Mouse (Mus musculus): Measurements from ENCODE around the gene Mbd3. TPM values are rescaled to one million over a fixed set of nuclear protein-coding genes. Genes with fewer than 3 reads are reported as not detected.

The Mbd3 gene
- polyA plus RNA-seq, 1 experiment from 2014 or later = 256 TPM

- Histone ChIP-seq H3K4me2 (ENCODE audit: low read length) (no peak overlapping the region), H3K36me3 (ENCODE audit: control insufficient read depth, insufficient read depth) (no peaks in the 10 kb centered on the region), H3K27ac (ENCODE audit: low read length) (no peak overlapping the region), H3K4me3 (replicated peaks; ENCODE audit: low read length) (no peak overlapping the region), H3K4me1 (replicated peaks; ENCODE audit: control insufficient read depth, insufficient read depth, low read length) (peaks cover 6% of the 10 kb centered on the region; the same call in 1 of the 2 replicates), H3K9me3 (ENCODE audit: control insufficient read depth, low read length) (no peaks in the 10 kb centered on the region), H3K9ac (replicated peaks; ENCODE audit: low read depth, low read length) (no peak overlapping the region), H3K27me3 (replicated peaks; ENCODE audit: control insufficient read depth, insufficient read depth, low read length) (peaks cover 5% of the 10 kb centered on the region; the same call in 1 of the 2 replicates)
- no peak for ATAC-seq
- 88% methylated on average over 6 of the region's 6 CpGs for WGBS
Observed at GRCm38 (mm10) chr10:80368392-80368791, 31.0 kb downstream of the Mbd3 start.

DNA sequence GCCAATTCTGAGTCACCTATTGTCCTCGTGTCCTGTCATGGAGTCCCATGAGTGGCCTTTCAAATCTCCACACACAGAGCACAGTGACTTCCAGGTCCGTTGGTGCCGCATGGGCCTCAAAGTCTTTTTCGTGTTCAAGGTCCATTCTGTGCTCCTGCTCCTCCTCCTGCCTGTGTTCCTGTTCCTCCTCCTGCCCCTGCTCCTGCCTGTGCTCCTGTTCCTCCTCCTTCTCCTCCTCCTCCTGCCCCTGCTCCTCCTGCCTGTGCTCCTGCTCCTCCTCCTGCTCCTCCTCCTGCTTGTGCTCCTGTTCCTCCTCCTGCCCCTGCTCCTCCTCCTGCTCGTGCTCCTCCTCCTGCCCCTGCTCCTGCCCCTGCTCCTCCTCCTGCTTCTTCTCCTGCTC is 31.4 kb downstream of the Mbd3 start:
- no peak overlapping the region for H3K9ac ChIP-seq (replicated peaks; ENCODE audit: low read depth, low read length)
- ATAC-seq = no peak
- H3K4me2 ChIP-seq (ENCODE audit: low read length) = no peak overlapping the region
- H3K4me3 ChIP-seq (replicated peaks; ENCODE audit: low read length) = no peak overlapping the region
- peaks cover 6% of the 10 kb centered on the region; the same call in 1 of the 2 replicates for H3K27me3 ChIP-seq (replicated peaks; ENCODE audit: control insufficient read depth, insufficient read depth, low read length)
- peaks cover 6% of the 10 kb centered on the region; the same call in 1 of the 2 replicates for H3K4me1 ChIP-seq (replicated peaks; ENCODE audit: control insufficient read depth, insufficient read depth, low read length)
- 52% methylated on average over 5 of the region's 5 CpGs for WGBS
- no peak overlapping the region for H3K27ac ChIP-seq (ENCODE audit: low read length)
- no peaks in the 10 kb centered on the region for H3K36me3 ChIP-seq (ENCODE audit: control insufficient read depth, insufficient read depth)
- H3K9me3 ChIP-seq (ENCODE audit: control insufficient read depth, low read length) = no peaks in the 10 kb centered on the region

DNA sequence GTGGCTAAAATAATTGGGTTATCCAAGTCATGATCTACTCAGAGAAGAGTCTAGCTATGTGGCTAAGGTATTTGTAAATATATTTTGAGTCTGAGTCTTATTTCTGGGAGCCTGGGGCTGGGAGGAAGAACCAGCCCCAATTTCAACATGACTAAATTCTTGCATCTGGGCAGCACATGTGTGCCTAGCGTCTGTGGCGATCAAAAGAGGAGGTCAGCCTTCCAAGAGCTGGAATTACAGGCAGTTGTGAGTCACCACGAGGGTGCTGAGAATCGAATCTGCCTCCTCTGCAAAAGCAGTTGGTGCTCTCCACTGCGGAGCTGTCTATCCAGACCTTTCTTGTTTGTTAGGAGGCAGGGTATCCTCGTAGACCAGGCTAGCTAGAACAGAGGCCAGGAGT is 33.6 kb downstream of the Mbd3 start:
- Histone ChIP-seq H3K9me3 (ENCODE audit: control insufficient read depth, low read length) (no peaks in the 10 kb centered on the region; the same call in 1 of the 2 replicates), H3K4me2 (ENCODE audit: low read length) (no peak overlapping the region), H3K27ac (ENCODE audit: low read length) (no peak overlapping the region), H3K4me3 (replicated peaks; ENCODE audit: low read length) (no peak overlapping the region), H3K9ac (replicated peaks; ENCODE audit: low read depth, low read length) (no peak overlapping the region), H3K4me1 (replicated peaks; ENCODE audit: control insufficient read depth, insufficient read depth, low read length) (no peaks in the 10 kb centered on the region), H3K27me3 (replicated peaks; ENCODE audit: control insufficient read depth, insufficient read depth, low read length) (peaks cover 8% of the 10 kb centered on the region; the same call in 1 of the 2 replicates), H3K36me3 (ENCODE audit: control insufficient read depth, insufficient read depth) (no peaks in the 10 kb centered on the region)
- WGBS = 71% methylated on average over 6 of the region's 6 CpGs
- ATAC-seq = no peak

DNA sequence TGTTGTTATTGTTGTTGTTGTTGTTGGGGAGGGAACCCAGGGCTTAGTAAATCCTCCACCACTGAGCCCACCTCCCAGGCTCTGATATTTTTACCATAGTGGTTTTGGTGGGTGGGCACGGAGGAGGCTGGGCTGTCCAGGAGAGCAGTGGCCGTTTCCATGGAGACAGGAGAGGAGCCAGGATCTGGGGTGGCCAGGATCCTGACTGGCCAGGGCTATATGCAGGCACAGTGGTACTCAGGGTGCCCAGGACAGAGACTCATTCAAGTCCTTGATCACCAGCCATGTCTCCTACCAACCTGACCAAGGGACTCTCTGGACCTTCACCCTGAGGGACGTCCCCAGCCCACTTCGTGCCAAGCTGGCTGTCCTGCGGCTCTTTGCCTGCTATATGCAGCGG is 35.6 kb downstream of the Mbd3 start:
- WGBS = 31% methylated on average over 6 of the region's 6 CpGs
- ATAC-seq = no peak
- no peak overlapping the region for H3K4me3 ChIP-seq (replicated peaks; ENCODE audit: low read length)

GRCm38 (mm10) chr10:80357994-80358639 is 41.2 kb downstream of the Mbd3 start:
- Histone ChIP-seq H3K9me3 (ENCODE audit: control insufficient read depth, low read length) (no peaks in the 10 kb centered on the region; the same call in 1 of the 2 replicates), H3K4me1 (replicated peaks; ENCODE audit: control insufficient read depth, insufficient read depth, low read length) (peaks cover 16% of the 10 kb centered on the region), H3K4me3 (replicated peaks; ENCODE audit: low read length) (peak overlapping the region; percentile 30), H3K9ac (replicated peaks; ENCODE audit: low read depth, low read length) (peak overlapping the region; percentile 42; the same call in 1 of the 2 replicates), H3K27ac (ENCODE audit: low read length) (no peak overlapping the region), H3K36me3 (ENCODE audit: control insufficient read depth, insufficient read depth) (no peaks in the 10 kb centered on the region), H3K4me2 (ENCODE audit: low read length) (peak overlapping the region; percentile 50), H3K27me3 (replicated peaks; ENCODE audit: control insufficient read depth, insufficient read depth, low read length) (peaks cover 51% of the 10 kb centered on the region)
- peak; percentile 36; the same call in 1 of the 2 replicates for ATAC-seq
- WGBS = 5% methylated on average over 31 of the region's 31 CpGs

More for the DNA sequence above, 35.6 kb downstream of the Mbd3 start:
- no peaks in the 10 kb centered on the region for H3K36me3 ChIP-seq (ENCODE audit: control insufficient read depth, insufficient read depth)
- no peak overlapping the region for H3K4me2 ChIP-seq (ENCODE audit: low read length)
- H3K27me3 ChIP-seq (replicated peaks; ENCODE audit: control insufficient read depth, insufficient read depth, low read length) = peaks cover 12% of the 10 kb centered on the region; the same call in 1 of the 2 replicates
- H3K9me3 ChIP-seq (ENCODE audit: control insufficient read depth, low read length) = no peaks in the 10 kb centered on the region; the same call in 1 of the 2 replicates
- H3K4me1 ChIP-seq (replicated peaks; ENCODE audit: control insufficient read depth, insufficient read depth, low read length) = no peaks in the 10 kb centered on the region
- H3K9ac ChIP-seq (replicated peaks; ENCODE audit: low read depth, low read length) = no peak overlapping the region
- H3K27ac ChIP-seq (ENCODE audit: low read length) = no peak overlapping the region

GRCm38 (mm10) chr10:80357336-80357735 is 42.0 kb downstream of the Mbd3 start:
- Histone ChIP-seq H3K9me3 (ENCODE audit: control insufficient read depth, low read length) (no peaks in the 10 kb centered on the region), H3K4me3 (replicated peaks; ENCODE audit: low read length) (peak overlapping the region; percentile 30), H3K4me2 (ENCODE audit: low read length) (peak overlapping the region; percentile 50), H3K27ac (ENCODE audit: low read length) (no peak overlapping the region), H3K9ac (replicated peaks; ENCODE audit: low read depth, low read length) (no peak overlapping the region), H3K4me1 (replicated peaks; ENCODE audit: control insufficient read depth, insufficient read depth, low read length) (peaks cover 16% of the 10 kb centered on the region), H3K27me3 (replicated peaks; ENCODE audit: control insufficient read depth, insufficient read depth, low read length) (peaks cover 49% of the 10 kb centered on the region), H3K36me3 (ENCODE audit: control insufficient read depth, insufficient read depth) (no peaks in the 10 kb centered on the region)
- 29% methylated on average over 7 of the region's 7 CpGs for WGBS
- no peak for ATAC-seq

DNA sequence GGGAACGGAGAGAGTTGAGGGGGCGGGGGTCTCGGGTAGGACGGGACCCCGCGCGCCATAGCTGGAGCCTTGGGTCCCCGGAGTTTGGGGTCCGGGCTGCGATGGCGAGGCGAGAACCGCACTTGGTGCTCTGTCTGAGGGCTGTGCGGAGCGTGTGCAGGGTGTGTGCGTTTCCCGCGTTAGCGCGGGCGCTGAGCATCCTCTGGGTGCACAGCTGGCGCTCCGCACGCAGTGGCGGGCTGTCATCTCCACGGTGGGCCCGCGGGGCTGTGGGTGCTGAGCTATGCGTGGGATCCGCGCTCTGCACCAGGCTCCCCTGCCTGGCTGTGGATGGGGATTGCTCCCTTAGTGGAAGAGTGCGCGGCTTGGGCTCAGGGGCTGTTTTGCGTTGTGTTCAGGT is 42.6 kb downstream of the Mbd3 start:
- under 1% methylated on average over 34 of the region's 34 CpGs for WGBS
- Histone ChIP-seq H3K4me1 (replicated peaks; ENCODE audit: control insufficient read depth, insufficient read depth, low read length) (peaks cover 16% of the 10 kb centered on the region), H3K27ac (ENCODE audit: low read length) (no peak overlapping the region), H3K4me2 (ENCODE audit: low read length) (peak overlapping the region; percentile 57), H3K4me3 (replicated peaks; ENCODE audit: low read length) (peak overlapping the region; percentile 40), H3K9ac (replicated peaks; ENCODE audit: low read depth, low read length) (peak overlapping the region; percentile 29), H3K27me3 (replicated peaks; ENCODE audit: control insufficient read depth, insufficient read depth, low read length) (peaks cover 50% of the 10 kb centered on the region), H3K36me3 (ENCODE audit: control insufficient read depth, insufficient read depth) (no peaks in the 10 kb centered on the region), H3K9me3 (ENCODE audit: control insufficient read depth, low read length) (no peaks in the 10 kb centered on the region)
- ATAC-seq = 0 out of 2 replicates have a peak, but pooled peaks have one; percentile 37

DNA sequence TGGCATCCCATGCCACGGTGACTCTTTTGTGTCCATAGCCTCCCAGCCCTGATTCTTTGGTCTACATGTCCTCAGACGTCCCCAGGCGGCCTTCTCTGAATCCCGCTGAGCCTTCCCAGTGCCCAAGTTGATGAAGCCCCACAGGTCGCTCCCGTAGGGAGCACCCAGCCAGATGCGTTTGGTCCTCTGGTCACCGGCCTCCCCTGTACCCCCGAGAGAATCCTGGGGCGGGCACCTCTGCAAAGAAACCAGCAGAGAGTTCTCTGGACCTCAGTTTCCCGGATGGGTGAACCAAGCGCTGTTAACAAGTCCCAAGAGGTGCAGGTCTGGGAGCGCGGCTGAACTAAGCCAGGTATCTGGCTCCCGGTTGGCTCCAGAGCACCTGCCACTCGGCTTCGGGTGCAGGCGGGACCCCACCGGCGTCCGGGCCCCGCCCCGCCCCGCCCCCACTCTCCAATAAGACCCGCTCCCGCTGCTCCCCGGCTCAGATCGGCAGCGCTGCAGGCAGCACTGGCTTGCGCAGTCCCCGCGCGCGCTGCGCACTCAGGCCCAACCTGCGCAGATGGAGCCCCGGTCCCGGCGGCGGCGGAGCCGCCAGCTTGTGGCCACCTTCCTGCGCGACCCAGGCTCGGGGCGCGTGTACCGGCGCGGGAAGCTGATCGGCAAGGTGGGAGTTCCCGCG is 43.2 kb downstream of the Mbd3 start, which contains the start of gene Plk5:
TSS of gene Plk5 (plus strand) at position 459 of the 682 bp plus-strand sequence.
- Histone ChIP-seq H3K27me3 (replicated peaks; ENCODE audit: control insufficient read depth, insufficient read depth, low read length) (peaks cover 54% of the 10 kb centered on the region), H3K36me3 (ENCODE audit: control insufficient read depth, insufficient read depth) (no peaks in the 10 kb centered on the region), H3K9me3 (ENCODE audit: control insufficient read depth, low read length) (no peaks in the 10 kb centered on the region), H3K4me3 (replicated peaks; ENCODE audit: low read length) (peak within 1 kb of the TSS; percentile 40), H3K4me2 (ENCODE audit: low read length) (peak within 1 kb of the TSS; percentile 57), H3K27ac (ENCODE audit: low read length) (no peak within 1 kb of the TSS), H3K4me1 (replicated peaks; ENCODE audit: control insufficient read depth, insufficient read depth, low read length) (peaks cover 16% of the 10 kb centered on the region), H3K9ac (replicated peaks; ENCODE audit: low read depth, low read length) (peak within 1 kb of the TSS; percentile 29)
- under 1% methylated on average over 50 of the region's 53 CpGs for WGBS
- 0 out of 2 replicates have a peak, but pooled peaks have one; percentile 27 for ATAC-seq

DNA sequence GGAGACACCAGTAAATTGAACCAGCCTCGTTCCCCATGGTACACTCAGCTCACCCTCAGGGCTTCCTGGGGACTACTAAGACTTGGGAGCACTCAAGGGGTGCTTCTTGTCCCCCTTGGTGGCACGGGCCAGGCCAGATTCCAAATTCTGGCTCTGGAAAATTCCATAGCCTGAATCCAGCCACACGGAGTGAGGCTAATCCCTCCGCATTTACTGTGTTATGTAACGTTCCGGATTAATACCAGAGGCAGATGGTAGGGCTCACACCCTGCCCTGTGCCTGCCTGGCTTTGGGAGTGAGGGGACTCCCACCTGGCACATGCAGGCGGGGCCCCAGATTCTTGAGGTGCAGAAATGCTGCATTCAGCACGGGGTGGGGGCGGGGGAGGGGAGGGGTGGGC is 43.9 kb downstream of the Mbd3 start:
- WGBS = 4% methylated on average over 9 of the region's 9 CpGs

More for the DNA sequence above, 43.9 kb downstream of the Mbd3 start:
- Histone ChIP-seq H3K36me3 (ENCODE audit: control insufficient read depth, insufficient read depth) (no peaks in the 10 kb centered on the region), H3K4me1 (replicated peaks; ENCODE audit: control insufficient read depth, insufficient read depth, low read length) (peaks cover 16% of the 10 kb centered on the region), H3K27ac (ENCODE audit: low read length) (no peak overlapping the region), H3K4me3 (replicated peaks; ENCODE audit: low read length) (no peak overlapping the region), H3K4me2 (ENCODE audit: low read length) (no peak overlapping the region), H3K9ac (replicated peaks; ENCODE audit: low read depth, low read length) (no peak overlapping the region), H3K9me3 (ENCODE audit: control insufficient read depth, low read length) (no peaks in the 10 kb centered on the region), H3K27me3 (replicated peaks; ENCODE audit: control insufficient read depth, insufficient read depth, low read length) (peaks cover 61% of the 10 kb centered on the region)
- no peak for ATAC-seq
